Mouse (Mus musculus) mouse trophoblast stem cell (cell line): ENCODE results near the gene Prdm16.

Experiments
- in situ Hi-C, 2 experiments: fragments of 300-500 bp; cut with MseI, MboI; formaldehyde crosslinking; loops; 2 replicates in 1 of 2; 3 replicates in 1 of 2; pipeline ENCODE4 v1.15.1; 2025

Gene Prdm16

DNA sequence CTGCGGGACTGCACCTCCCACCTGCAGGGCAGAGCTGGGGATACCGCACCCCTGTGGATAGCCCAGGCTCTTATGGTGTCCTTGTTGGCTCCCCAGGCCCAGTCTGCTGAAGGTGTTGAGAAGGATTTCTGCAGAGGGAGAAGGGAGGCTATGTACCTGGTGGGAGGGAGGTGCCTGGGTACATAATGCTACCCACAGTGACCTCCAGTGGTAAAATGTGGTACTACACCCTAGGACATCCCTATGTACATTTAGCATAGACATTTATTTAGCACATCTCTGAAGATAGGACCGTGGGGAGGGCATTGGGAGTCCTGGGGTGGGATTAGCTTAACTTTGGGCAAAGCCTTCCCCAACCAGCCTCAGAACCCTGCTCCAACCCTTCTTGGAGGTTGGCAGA lies 363.7 kb downstream of the Prdm16 start:
- in situ Hi-C loops = loop anchor here (10.0 kb wide), 1 partner anchor 108 kb away; the partner anchor contains the start of gene Tprgl (in 2 of the 2)

DNA sequence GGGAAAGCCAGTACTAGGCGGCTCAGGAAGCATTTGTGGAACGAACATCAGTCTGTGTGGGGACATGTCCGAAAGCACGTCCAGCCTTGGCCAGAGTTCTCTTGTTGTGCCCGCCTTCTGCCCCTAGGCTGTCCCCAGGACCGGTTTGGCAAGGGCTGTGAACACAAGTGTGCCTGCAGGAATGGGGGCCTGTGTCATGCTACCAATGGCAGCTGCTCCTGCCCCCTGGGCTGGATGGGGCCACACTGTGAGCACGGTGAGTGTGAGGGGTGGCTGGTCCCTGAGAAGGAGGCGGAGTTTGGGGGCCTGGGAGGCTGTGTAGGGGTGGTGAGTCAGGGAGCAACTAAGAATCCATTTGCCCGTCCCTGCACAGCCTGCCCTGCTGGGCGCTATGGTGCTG lies 367.2 kb downstream of the Prdm16 start:
- in situ Hi-C loops = no loop called here

DNA sequence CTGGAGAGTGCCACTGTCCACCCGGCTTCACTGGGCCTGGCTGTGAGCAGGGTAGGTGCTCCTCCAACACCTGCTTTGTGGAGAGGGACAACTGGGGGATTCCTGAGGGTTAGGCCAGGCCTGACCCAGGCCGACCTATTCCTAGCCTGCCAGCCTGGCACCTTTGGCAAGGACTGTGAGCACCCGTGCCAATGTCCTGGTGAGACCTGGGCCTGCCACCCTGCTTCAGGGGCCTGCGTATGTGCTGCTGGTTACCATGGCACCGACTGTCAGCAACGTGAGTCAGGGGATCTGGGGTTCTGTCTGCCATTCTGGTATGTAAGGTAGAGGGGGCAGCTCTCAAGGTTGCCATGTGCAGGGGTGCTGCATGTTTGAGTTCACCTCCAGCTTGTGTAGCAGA lies 369.2 kb downstream of the Prdm16 start:
- in situ Hi-C loops = no loop called here
